Mouse (Mus musculus) left cerebral cortex, adult 8-10 months (tissue): Measurements from ENCODE around the gene Yjefn3. TPM values are rescaled to one million over a fixed set of nuclear protein-coding genes. Genes with fewer than 3 reads are reported as not detected.

Experiments
- total RNA-seq, 4 experiments: library from RNA; stranded (reverse); gene quantifications; 2 replicates each; pipeline ENCODE4 v1.2.4; 2022

The Yjefn3 gene
- total RNA-seq, 4 experiments from 2014 or later, result 20.2 to 30.4 (median 21.7) TPM

Other genes starting within 250 kb of the Yjefn3 start
- gene Zfp964, start 248.2 kb downstream of the Yjefn3 start, total RNA-seq, result 1 to 10 TPM; 3.6 to 4.6 (median 4.3) TPM
- gene Zfp869, start 192.0 kb downstream of the Yjefn3 start, total RNA-seq, result 10 to 100 TPM; 22.9 to 25.9 (median 23.9) TPM
- 1 to 10 TPM; 3.3 to 4.3 (median 3.6) TPM for gene Zfp963, start 152.7 kb downstream of the Yjefn3 start, total RNA-seq
- gene Gm20422, start 127.8 kb downstream of the Yjefn3 start, total RNA-seq, result 1 to 10 TPM in 3 of 4 experiments, under 1 TPM in 1; 0.46 to 5.3 (median 2.0) TPM
- gene Atp13a1, start 111.5 kb downstream of the Yjefn3 start, total RNA-seq, result 10 to 100 TPM; 32.9 to 37.1 (median 35.3) TPM
- 10 to 100 TPM; 27.1 to 29.1 (median 27.8) TPM for gene Zfp866, start 111.5 kb downstream of the Yjefn3 start, total RNA-seq
- 10 to 100 TPM; 11.6 to 18.1 (median 15.7) TPM for gene Gmip, start 94.0 kb downstream of the Yjefn3 start, total RNA-seq
- gene Lpar2, start 80.3 kb downstream of the Yjefn3 start, total RNA-seq, result under 1 TPM; 0.57 to 0.68 (median 0.64) TPM
- gene Pbx4, start 70.2 kb downstream of the Yjefn3 start, total RNA-seq, result 10 to 100 TPM; 16.4 to 19.4 (median 17.9) TPM
- gene Cilp2, start 15.0 kb downstream of the Yjefn3 start, total RNA-seq, result under 1 TPM; 0.54 to 0.79 (median 0.65) TPM
- under 1 TPM in 1 of 4 experiments, not detected in 3; 0.28 TPM for gene Tssk6, start 528 bp downstream of the Yjefn3 start, total RNA-seq
- gene Ndufa13, start 154 bp downstream of the Yjefn3 start, total RNA-seq, result 100 to 1,000 TPM; 102 to 149 (median 131) TPM
- 10 to 100 TPM; 29.7 to 38.2 (median 30.4) TPM for gene Gatad2a, start 93.7 kb upstream of the Yjefn3 start, total RNA-seq
- 10 to 100 TPM; 61.7 to 65.7 (median 65.3) TPM for gene Mau2, start 140.0 kb upstream of the Yjefn3 start, total RNA-seq
- 10 to 100 TPM; 53.0 to 56.4 (median 54.6) TPM for gene Sugp1, start 140.1 kb upstream of the Yjefn3 start, total RNA-seq
- 1 to 10 TPM; 1.1 to 4.6 (median 1.4) TPM for gene Tm6sf2, start 170.2 kb upstream of the Yjefn3 start, total RNA-seq
- 100 to 1,000 TPM in 2 of 4 experiments, 10 to 100 TPM in 2; 97.1 to 113 (median 101) TPM for gene Hapln4, start 180.7 kb upstream of the Yjefn3 start, total RNA-seq
- 100 to 1,000 TPM; 143 to 155 (median 147) TPM for gene Ncan, start 218.2 kb upstream of the Yjefn3 start, total RNA-seq
- 10 to 100 TPM; 23.8 to 29.4 (median 26.5) TPM for gene Nr2c2ap, start 228.6 kb upstream of the Yjefn3 start, total RNA-seq
- gene Rfxank, start 236.4 kb upstream of the Yjefn3 start, total RNA-seq, result 10 to 100 TPM; 15.1 to 19.6 (median 16.4) TPM
- 10 to 100 TPM; 36.6 to 48.0 (median 42.9) TPM for gene Borcs8, start 236.8 kb upstream of the Yjefn3 start, total RNA-seq
- under 1 TPM in 2 of 4 experiments, not detected in 2; 0.27 to 0.58 TPM for gene Mef2b, start 237.0 kb upstream of the Yjefn3 start, total RNA-seq